Mouse (Mus musculus): ENCODE data around the gene Med9. TPM values are rescaled to one million over a fixed set of nuclear protein-coding genes. Genes with fewer than 3 reads are reported as not detected.

Gene Med9
- polyA plus RNA-seq (2014; fragmentation: Nextera tagmentation; extraction: Ambion mirVana) = 36.7 and 39.4 TPM in 2 replicates

DNA sequence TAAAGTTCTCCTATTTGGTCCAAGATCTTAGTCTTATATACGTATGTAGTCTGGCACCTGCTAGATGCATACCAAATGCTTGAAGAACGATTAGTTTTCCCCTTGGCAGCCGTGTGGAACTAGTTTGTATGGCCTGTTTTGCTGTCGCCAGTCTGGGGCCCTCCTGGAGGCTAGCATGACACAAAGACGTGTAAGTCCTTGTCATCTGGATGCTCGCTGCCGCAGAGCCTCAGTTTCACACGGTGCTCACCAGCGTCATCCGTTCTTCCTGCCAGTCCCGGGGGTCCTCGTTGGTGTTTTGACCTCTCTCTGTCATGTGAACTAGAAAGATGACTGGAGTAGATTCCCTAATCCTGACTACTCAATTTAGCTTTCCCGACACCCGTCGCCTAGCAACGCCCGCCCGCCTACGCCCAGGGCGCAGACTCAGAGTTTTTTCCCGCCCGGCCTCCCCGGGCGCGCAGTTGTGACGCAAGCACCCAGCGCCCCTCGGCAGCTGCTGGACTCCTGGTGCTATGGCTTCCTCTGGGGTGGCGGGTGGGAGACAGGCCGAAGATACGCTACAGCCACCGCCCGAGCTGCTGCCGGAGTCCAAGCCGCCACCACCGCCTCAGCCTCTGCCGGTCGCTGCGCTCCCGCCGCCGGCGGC, at the start of gene Med9:
Gene Med9 (plus strand): TSS at position 455 of the 649 bp plus-strand sequence.
- Histone ChIP-seq H3K27me3 (ENCODE audit: control insufficient read depth, insufficient read depth, low read length) (no peaks in the 10 kb centered on the region), H3K4me3 (ENCODE audit: low read depth, low read length) (peak within 1 kb of the TSS; percentile 98), H3K9ac (replicated peaks; ENCODE audit: low read depth, low read length) (peak within 1 kb of the TSS; percentile 95), H3K4me2 (ENCODE audit: low read depth, low read length) (peak within 1 kb of the TSS; percentile 84), H3K4me1 (ENCODE audit: control insufficient read depth, insufficient read depth, low read length) (peaks cover 10% of the 10 kb centered on the region), H3K36me3 (ENCODE audit: control insufficient read depth, insufficient read depth, low read length) (no peaks in the 10 kb centered on the region), H3K27ac (ENCODE audit: low read depth, low read length) (peak within 1 kb of the TSS; percentile 83), H3K9me3 (ENCODE audit: control insufficient read depth, low read length) (no peaks in the 10 kb centered on the region)
- peak; percentile 96 for ATAC-seq (ENCODE audit: low read depth)
- 1% methylated on average over 43 of the region's 43 CpGs for WGBS

DNA sequence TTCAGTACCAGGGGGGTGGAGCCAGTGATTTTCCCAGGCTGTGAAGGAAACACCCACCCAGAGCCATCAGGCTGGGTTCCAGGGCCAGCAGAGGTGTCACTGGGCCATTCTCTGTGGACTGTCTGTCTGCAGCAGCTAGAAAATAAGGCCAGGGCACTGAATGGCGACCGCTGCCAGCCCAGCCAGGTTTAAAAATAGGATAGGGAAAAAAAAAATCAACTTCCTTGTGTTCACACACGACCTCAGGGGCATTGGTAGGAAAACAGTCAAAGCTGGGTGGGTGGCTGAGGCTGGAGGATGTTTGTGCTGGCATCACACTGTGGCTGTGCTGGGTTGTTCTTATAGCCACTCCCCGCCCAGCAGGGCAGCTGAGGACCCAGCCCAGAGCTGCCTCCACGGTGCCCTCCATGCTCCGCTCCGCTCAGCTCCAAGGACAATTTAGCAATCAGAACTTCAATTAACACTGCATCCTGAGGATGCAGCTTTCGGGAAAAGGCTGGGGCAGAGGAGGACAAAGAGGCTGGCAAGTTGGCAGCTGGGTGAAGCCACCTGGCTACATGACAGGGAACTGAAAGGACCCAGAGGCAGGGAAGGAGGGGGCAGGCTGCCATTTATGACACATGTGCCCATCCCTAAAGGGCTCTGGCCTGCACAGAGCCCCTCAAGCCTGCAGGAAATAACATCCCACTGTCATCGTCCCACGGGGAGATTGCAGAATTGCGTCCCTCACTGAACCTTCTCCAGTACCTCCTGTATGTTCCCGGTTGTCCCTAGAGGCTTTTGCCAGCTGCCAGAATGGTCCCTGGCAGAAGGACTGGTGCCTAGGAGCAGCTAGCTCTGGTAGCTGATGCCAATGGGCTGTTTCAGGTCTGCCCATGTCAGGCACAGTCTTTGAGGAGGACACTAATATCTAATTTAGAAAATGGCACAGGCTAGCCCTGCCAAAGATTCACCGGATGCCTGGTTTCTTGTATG, 48.0 kb upstream of the Med9 start:
- Histone ChIP-seq H3K4me3 (ENCODE audit: low read depth, low read length) (no peak overlapping the region), H3K4me2 (ENCODE audit: low read depth, low read length) (no peak overlapping the region), H3K36me3 (ENCODE audit: control insufficient read depth, insufficient read depth, low read length) (no peaks in the 10 kb centered on the region), H3K9ac (replicated peaks; ENCODE audit: low read depth, low read length) (no peak overlapping the region), H3K9me3 (ENCODE audit: control insufficient read depth, low read length) (no peaks in the 10 kb centered on the region), H3K27ac (ENCODE audit: low read depth, low read length) (peak overlapping the region; percentile 23), H3K27me3 (ENCODE audit: control insufficient read depth, insufficient read depth, low read length) (no peaks in the 10 kb centered on the region), H3K4me1 (ENCODE audit: control insufficient read depth, insufficient read depth, low read length) (peaks cover 4% of the 10 kb centered on the region; the same call in 1 of the 2 replicates)
- 34% methylated on average over 13 of the region's 13 CpGs for WGBS
- ATAC-seq (ENCODE audit: low read depth) = no peak

DNA sequence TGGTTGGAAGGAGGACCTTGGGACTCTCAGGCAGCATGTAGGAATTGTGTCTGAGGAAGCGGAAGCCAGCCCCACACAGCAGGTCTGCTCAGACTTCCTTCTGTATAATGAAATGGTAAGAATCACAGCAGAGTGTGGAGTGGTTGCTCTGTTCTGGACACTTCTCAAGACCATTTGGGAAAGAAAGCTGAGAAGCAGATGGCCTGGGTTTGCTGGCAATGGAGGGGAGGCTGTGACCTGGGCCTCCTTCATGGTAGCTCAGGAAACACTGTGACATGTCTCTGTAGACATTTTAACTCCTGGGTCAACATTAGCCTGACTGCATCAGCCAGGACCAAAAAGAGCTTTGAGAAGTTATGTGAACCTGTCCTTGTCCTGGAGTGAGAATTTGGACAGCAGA, 47.0 kb upstream of the Med9 start:
- no peaks in the 10 kb centered on the region for H3K9me3 ChIP-seq (ENCODE audit: control insufficient read depth, low read length)
- no peaks in the 10 kb centered on the region for H3K27me3 ChIP-seq (ENCODE audit: control insufficient read depth, insufficient read depth, low read length)
- no peak for ATAC-seq (ENCODE audit: low read depth)
- no peak overlapping the region for H3K27ac ChIP-seq (ENCODE audit: low read depth, low read length)
- H3K9ac ChIP-seq (replicated peaks; ENCODE audit: low read depth, low read length) = no peak overlapping the region
- H3K4me1 ChIP-seq (ENCODE audit: control insufficient read depth, insufficient read depth, low read length) = peaks cover 4% of the 10 kb centered on the region; the same call in 1 of the 2 replicates
- no peak overlapping the region for H3K4me2 ChIP-seq (ENCODE audit: low read depth, low read length)
- H3K36me3 ChIP-seq (ENCODE audit: control insufficient read depth, insufficient read depth, low read length) = no peaks in the 10 kb centered on the region
- H3K4me3 ChIP-seq (ENCODE audit: low read depth, low read length) = no peak overlapping the region
- 92% methylated on average over 1 of the region's 1 CpGs for WGBS

DNA sequence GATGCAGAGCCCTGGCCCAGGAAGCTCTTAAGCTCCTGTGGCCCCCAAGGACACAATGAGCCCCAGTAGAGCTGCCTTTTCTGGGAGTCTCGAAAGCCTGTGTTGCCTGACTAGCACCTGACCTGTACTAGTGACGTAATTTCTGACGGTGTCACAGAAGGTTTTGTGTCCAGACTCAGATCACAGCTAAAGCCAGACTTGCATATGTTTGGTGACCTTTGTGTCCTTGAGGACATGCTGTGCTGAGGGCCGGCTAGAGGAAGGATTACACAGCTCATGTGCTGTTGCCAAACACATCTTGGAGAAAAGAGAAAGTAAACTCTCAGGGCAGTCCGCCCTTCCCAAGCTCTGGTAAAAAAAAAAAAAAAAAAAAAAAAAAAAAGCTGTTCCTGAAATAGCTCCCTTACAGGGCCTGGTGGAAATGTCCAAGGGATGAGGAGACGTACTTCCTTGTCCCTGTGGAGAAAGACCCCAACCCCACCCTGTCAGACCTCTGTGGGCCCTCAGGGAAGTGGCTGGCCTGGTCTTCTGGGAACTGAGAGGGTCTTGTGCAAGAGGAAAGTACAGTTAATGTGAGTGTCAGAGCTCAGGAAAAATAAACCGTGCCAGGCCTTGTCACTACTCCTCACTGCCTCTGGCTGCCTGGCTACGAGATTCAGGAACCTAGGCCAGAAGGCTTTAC, 45.8 kb upstream of the Med9 start:
- peaks cover 4% of the 10 kb centered on the region; the same call in 1 of the 2 replicates for H3K4me1 ChIP-seq (ENCODE audit: control insufficient read depth, insufficient read depth, low read length)
- no peaks in the 10 kb centered on the region for H3K9me3 ChIP-seq (ENCODE audit: control insufficient read depth, low read length)
- H3K27me3 ChIP-seq (ENCODE audit: control insufficient read depth, insufficient read depth, low read length) = no peaks in the 10 kb centered on the region
- ATAC-seq (ENCODE audit: low read depth) = no peak
- H3K4me3 ChIP-seq (ENCODE audit: low read depth, low read length) = no peak overlapping the region
- no peak overlapping the region for H3K9ac ChIP-seq (replicated peaks; ENCODE audit: low read depth, low read length)
- H3K36me3 ChIP-seq (ENCODE audit: control insufficient read depth, insufficient read depth, low read length) = no peaks in the 10 kb centered on the region
- WGBS = 65% methylated on average over 8 of the region's 8 CpGs
- H3K27ac ChIP-seq (ENCODE audit: low read depth, low read length) = no peak overlapping the region
- H3K4me2 ChIP-seq (ENCODE audit: low read depth, low read length) = no peak overlapping the region

DNA sequence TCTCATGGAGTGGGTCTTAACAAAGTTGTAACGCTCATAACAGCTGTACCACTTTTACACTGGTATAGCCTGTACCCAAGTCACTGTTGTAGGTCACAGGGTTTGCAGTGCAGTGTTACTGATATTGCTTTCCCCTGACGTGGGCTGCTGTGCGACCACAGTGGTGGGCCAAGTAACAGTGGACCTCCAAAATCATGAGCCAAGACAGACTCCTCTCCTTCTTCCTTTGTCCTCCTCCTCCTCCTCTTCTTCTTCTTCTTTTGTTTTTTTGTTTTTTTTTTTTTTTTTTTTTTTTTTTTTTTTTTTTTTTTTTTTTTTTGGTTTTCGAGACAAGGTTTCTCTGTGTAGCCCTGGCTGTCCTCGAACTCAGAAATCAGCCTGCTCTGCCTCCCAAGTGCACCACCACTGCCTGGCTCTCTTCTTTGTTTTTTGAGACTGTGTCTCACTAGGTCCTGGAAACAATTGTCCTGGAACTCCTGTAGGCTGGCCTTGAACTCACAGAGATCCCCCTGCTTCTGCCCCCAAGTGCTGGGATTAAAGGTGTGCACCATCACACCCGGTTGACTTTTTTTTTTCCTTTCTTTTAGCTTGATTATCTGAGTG, 41.4 kb upstream of the Med9 start:
- Histone ChIP-seq H3K36me3 (ENCODE audit: control insufficient read depth, insufficient read depth, low read length) (no peaks in the 10 kb centered on the region), H3K27me3 (ENCODE audit: control insufficient read depth, insufficient read depth, low read length) (no peaks in the 10 kb centered on the region), H3K4me1 (ENCODE audit: control insufficient read depth, insufficient read depth, low read length) (no peaks in the 10 kb centered on the region), H3K9ac (replicated peaks; ENCODE audit: low read depth, low read length) (no peak overlapping the region), H3K27ac (ENCODE audit: low read depth, low read length) (no peak overlapping the region), H3K4me2 (ENCODE audit: low read depth, low read length) (no peak overlapping the region), H3K9me3 (ENCODE audit: control insufficient read depth, low read length) (no peaks in the 10 kb centered on the region), H3K4me3 (ENCODE audit: low read depth, low read length) (no peak overlapping the region)
- no peak for ATAC-seq (ENCODE audit: low read depth)
- WGBS = 92% methylated on average over 6 of the region's 6 CpGs

GRCm38 (mm10) chr11:59908446-59908845, 39.6 kb upstream of the Med9 start:
- H3K4me3 ChIP-seq (ENCODE audit: low read depth, low read length) = no peak overlapping the region
- H3K27me3 ChIP-seq (ENCODE audit: control insufficient read depth, insufficient read depth, low read length) = no peaks in the 10 kb centered on the region
- H3K4me2 ChIP-seq (ENCODE audit: low read depth, low read length) = no peak overlapping the region
- H3K36me3 ChIP-seq (ENCODE audit: control insufficient read depth, insufficient read depth, low read length) = no peaks in the 10 kb centered on the region
- 73% methylated on average over 3 of the region's 3 CpGs for WGBS
- H3K9ac ChIP-seq (replicated peaks; ENCODE audit: low read depth, low read length) = no peak overlapping the region
- no peaks in the 10 kb centered on the region for H3K4me1 ChIP-seq (ENCODE audit: control insufficient read depth, insufficient read depth, low read length)
- no peak for ATAC-seq (ENCODE audit: low read depth)
- H3K27ac ChIP-seq (ENCODE audit: low read depth, low read length) = no peak overlapping the region
- no peaks in the 10 kb centered on the region for H3K9me3 ChIP-seq (ENCODE audit: control insufficient read depth, low read length)

- Histone ChIP-seq H3K36me3 (ENCODE audit: control insufficient read depth, insufficient read depth, low read length) (no peaks in the 10 kb centered on the region), H3K4me3 (ENCODE audit: low read depth, low read length) (no peak overlapping the region), H3K9ac (replicated peaks; ENCODE audit: low read depth, low read length) (no peak overlapping the region), H3K4me1 (ENCODE audit: control insufficient read depth, insufficient read depth, low read length) (no peaks in the 10 kb centered on the region), H3K4me2 (ENCODE audit: low read depth, low read length) (no peak overlapping the region), H3K9me3 (ENCODE audit: control insufficient read depth, low read length) (no peaks in the 10 kb centered on the region), H3K27me3 (ENCODE audit: control insufficient read depth, insufficient read depth, low read length) (no peaks in the 10 kb centered on the region), H3K27ac (ENCODE audit: low read depth, low read length) (no peak overlapping the region)
- ATAC-seq (ENCODE audit: low read depth) = no peak
Measured at GRCm38 (mm10) chr11:59910586-59910985, 37.4 kb upstream of the Med9 start.

- Histone ChIP-seq H3K27me3 (ENCODE audit: control insufficient read depth, insufficient read depth, low read length) (no peaks in the 10 kb centered on the region), H3K4me3 (ENCODE audit: low read depth, low read length) (no peak overlapping the region), H3K4me1 (ENCODE audit: control insufficient read depth, insufficient read depth, low read length) (no peaks in the 10 kb centered on the region), H3K9ac (replicated peaks; ENCODE audit: low read depth, low read length) (no peak overlapping the region), H3K4me2 (ENCODE audit: low read depth, low read length) (no peak overlapping the region), H3K27ac (ENCODE audit: low read depth, low read length) (no peak overlapping the region), H3K9me3 (ENCODE audit: control insufficient read depth, low read length) (no peaks in the 10 kb centered on the region), H3K36me3 (ENCODE audit: control insufficient read depth, insufficient read depth, low read length) (no peaks in the 10 kb centered on the region)
- ATAC-seq (ENCODE audit: low read depth) = no peak
- WGBS = 93% methylated on average over 1 of the region's 1 CpGs
Measured at GRCm38 (mm10) chr11:59911523-59911922, 36.5 kb upstream of the Med9 start.

Data from neural tube, embryonic 14.5 days (tissue).